Mouse (Mus musculus) bone marrow macrophage, adult 2 months (primary cell): ENCODE measurements around the gene Klk1b27.
"Not testable (repeated sequence)": the region's sequence is repeated elsewhere in the genome, so short reads cannot be mapped to it uniquely, and the experiment has no call there.

Source experiments
- CTCF ChIP-seq: IDR thresholded peaks from 2 replicates; pipeline ENCODE4 v1.5.1; 2012; ENCODE audit warnings: low read depth, mild to moderate bottlenecking, low read length, moderate library complexity
- POLR2A ChIP-seq: IDR thresholded peaks from 2 replicates; pipeline ENCODE4 v1.6.1; 2012; ENCODE audit warnings: mild to moderate bottlenecking, low read depth, low read length, borderline replicate concordance

GRCm38 (mm10) chr7:44051990-44052389 is at the start of gene Klk1b27:
- TF ChIP-seq CTCF, POLR2A: not testable (repeated sequence)
